Mouse (Mus musculus): Measurements from ENCODE around the gene Iqschfp. TPM values are rescaled to one million over a fixed set of nuclear protein-coding genes. Genes with fewer than 3 reads are reported as not detected.

The Iqschfp gene
- 11.2 and 13.0 TPM in 2 replicates for polyA plus RNA-seq (2012; rRNA removed)

DNA sequence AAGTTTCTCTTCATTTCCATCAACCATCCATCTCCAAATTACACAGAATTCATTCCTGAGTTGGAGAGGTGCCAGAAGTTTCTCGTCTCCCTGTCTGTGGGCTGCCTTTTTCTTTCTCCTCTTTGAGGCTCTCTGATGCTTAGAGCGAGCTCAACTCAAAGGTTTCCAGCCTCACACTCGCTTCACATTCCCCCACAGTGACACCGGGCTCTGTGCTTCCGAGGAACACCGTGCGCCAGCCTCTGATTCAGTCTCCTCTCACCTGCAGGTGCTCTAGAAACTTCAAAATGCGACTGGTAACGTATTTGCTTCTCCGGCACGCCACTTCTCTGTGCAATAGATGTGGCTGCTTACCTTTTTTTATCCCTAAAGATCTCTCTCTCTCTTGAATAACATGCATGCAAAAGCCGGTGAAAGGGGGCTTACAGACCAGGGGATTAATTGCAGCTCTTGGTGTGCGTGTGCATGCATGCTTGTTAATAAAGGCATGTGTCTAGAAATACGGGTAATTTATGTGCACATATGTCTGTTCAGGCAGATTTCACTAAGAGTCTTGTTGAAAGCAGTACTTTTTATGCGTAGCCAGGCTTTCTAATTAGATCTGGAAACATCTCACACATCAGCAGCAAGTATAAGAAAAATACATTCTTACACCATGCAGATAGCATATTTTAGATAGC, at the start of gene Iqschfp, which contains the start of gene Iqcj:
Iqschfp (plus strand) TSS at position 207 of the 680 bp plus-strand sequence.
Iqcj (plus strand) TSS at position 195 of the 680 bp plus-strand sequence.

GRCm38 (mm10) chr3:68064731-68065130, 172.7 kb downstream of the Iqschfp start, which contains the start of gene Schip1:
Schip1 (plus strand) TSS chr3:68064802.

Other genes with a start within 250 kb of the Iqschfp start
- 0.49 and 0.51 TPM in 2 replicates for gene Iqcj, start within 50 bp of the Iqschfp start, polyA plus RNA-seq (2012; rRNA removed)
- gene Schip1, start 172.6 kb downstream of the Iqschfp start, polyA plus RNA-seq (2012; rRNA removed) = 109 and 122 TPM in 2 replicates